Mouse (Mus musculus): ENCODE data around the gene Il6st. TPM values are rescaled to one million over a fixed set of nuclear protein-coding genes. Genes with fewer than 3 reads are reported as not detected.

Gene Il6st
- total RNA-seq, 1 experiment: 55.2 TPM

- Histone ChIP-seq H3K9ac (ENCODE audit: insufficient read depth, low read depth, low read length, poor library complexity, severe bottlenecking) (no peak overlapping the region), H3K27ac (ENCODE audit: insufficient read depth, low read depth, low read length, poor library complexity, severe bottlenecking) (no peak overlapping the region), H3K9me3 (ENCODE audit: control insufficient read depth, insufficient read depth, low read depth, low read length) (no peaks in the 10 kb centered on the region), H3K36me3 (ENCODE audit: control insufficient read depth, insufficient read depth, low read length, poor library complexity, severe bottlenecking) (no peaks in the 10 kb centered on the region), H3K4me3 (ENCODE audit: insufficient read depth in 1 of 2, low read depth in 1 of 2, low read length in 2 of 2, poor library complexity in 1 of 2, severe bottlenecking in 1 of 2) (no peak overlapping the region), H3K4me1 (ENCODE audit: control insufficient read depth in 2 of 2, insufficient read depth in 2 of 2, low read length in 2 of 2, poor library complexity in 1 of 2) (no peaks in the 10 kb centered on the region)
- DNase-seq (ENCODE audit: low read depth, low spot score): no peak
- in situ Hi-C loops (cut with MboI; ENCODE audit: low sequenced_read_pairs in 2 of 2, unreplicated experiment in 2 of 2): loop anchor here in 1 of 2 experiments (25.0 kb wide), 1 partner anchor 746 kb away; no protein-coding TSS in a partner anchor
- no peak for TF ChIP-seq HCFC1 (IDR thresholded peaks at IDR 0.05; ENCODE audit: borderline replicate concordance, insufficient read depth, low read length)
Observed at GRCm38 (mm10) chr13:112533556-112533955, 69.7 kb downstream of the Il6st start.

DNA sequence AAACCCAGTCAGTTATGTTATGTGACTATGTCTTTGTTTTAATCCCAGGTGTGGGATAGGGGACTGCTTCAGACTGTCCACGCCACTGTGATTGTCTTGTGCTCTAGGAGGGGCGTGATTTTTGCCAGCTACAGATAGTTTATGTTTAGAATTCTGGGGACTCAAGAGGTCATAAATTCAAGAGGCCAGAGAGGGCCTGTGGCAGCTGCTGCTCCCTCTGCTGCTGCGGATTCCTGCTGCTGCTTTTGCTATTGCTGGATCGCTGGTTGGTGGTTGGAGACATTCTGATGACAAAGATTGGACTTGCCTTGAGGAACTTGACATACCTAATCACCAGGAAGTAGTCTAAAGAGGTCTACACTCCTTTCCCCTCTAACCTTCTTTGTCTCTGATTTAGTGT, 72.7 kb downstream of the Il6st start:
- TF ChIP-seq CHD2 (IDR thresholded peaks at IDR 0.05; ENCODE audit: low read depth, low read length) (no peak), ZC3H11A (IDR thresholded peaks at IDR 0.05; ENCODE audit: borderline replicate concordance, low read depth, low read length) (no peak), HCFC1 (IDR thresholded peaks at IDR 0.05; ENCODE audit: borderline replicate concordance, insufficient read depth, low read length) (no peak), MAFK (IDR thresholded peaks at IDR 0.05; ENCODE audit: insufficient read depth, low read depth, low read length) (no peak), ZNF384 (IDR thresholded peaks at IDR 0.05; ENCODE audit: low read depth, low read length) (no peak)
- H3K27ac ChIP-seq (ENCODE audit: insufficient read depth, low read depth, low read length, poor library complexity, severe bottlenecking): no peak overlapping the region
- no peak overlapping the region for H3K9ac ChIP-seq (ENCODE audit: insufficient read depth, low read depth, low read length, poor library complexity, severe bottlenecking)
- no peaks in the 10 kb centered on the region for H3K9me3 ChIP-seq (ENCODE audit: control insufficient read depth, insufficient read depth, low read depth, low read length)
- no peaks in the 10 kb centered on the region for H3K4me1 ChIP-seq (ENCODE audit: control insufficient read depth in 2 of 2, insufficient read depth in 2 of 2, low read length in 2 of 2, poor library complexity in 1 of 2)
- H3K4me3 ChIP-seq (ENCODE audit: insufficient read depth in 1 of 2, low read depth in 1 of 2, low read length in 2 of 2, poor library complexity in 1 of 2, severe bottlenecking in 1 of 2): no peak overlapping the region
- H3K36me3 ChIP-seq (ENCODE audit: control insufficient read depth, insufficient read depth, low read length, poor library complexity, severe bottlenecking): no peaks in the 10 kb centered on the region
- DNase-seq (ENCODE audit: low read depth, low spot score): no peak
- in situ Hi-C loops (cut with MboI; ENCODE audit: low sequenced_read_pairs in 2 of 2, unreplicated experiment in 2 of 2): loop anchor here in 1 of 2 experiments (25.0 kb wide), 1 partner anchor 749 kb away; no protein-coding TSS in a partner anchor

- Histone ChIP-seq H3K4me3 (ENCODE audit: insufficient read depth in 1 of 2, low read depth in 1 of 2, low read length in 2 of 2, poor library complexity in 1 of 2, severe bottlenecking in 1 of 2) (no peak overlapping the region), H3K9ac (ENCODE audit: insufficient read depth, low read depth, low read length, poor library complexity, severe bottlenecking) (no peak overlapping the region), H3K4me1 (ENCODE audit: control insufficient read depth in 2 of 2, insufficient read depth in 2 of 2, low read length in 2 of 2, poor library complexity in 1 of 2) (no peaks in the 10 kb centered on the region), H3K27ac (ENCODE audit: insufficient read depth, low read depth, low read length, poor library complexity, severe bottlenecking) (no peak overlapping the region), H3K36me3 (ENCODE audit: control insufficient read depth, insufficient read depth, low read length, poor library complexity, severe bottlenecking) (no peaks in the 10 kb centered on the region), H3K9me3 (ENCODE audit: control insufficient read depth, insufficient read depth, low read depth, low read length) (no peaks in the 10 kb centered on the region)
- no peak for TF ChIP-seq ZC3H11A (IDR thresholded peaks at IDR 0.05; ENCODE audit: borderline replicate concordance, low read depth, low read length)
- no peak for TF ChIP-seq ZNF384 (IDR thresholded peaks at IDR 0.05; ENCODE audit: low read depth, low read length)
- TF ChIP-seq CHD2 (IDR thresholded peaks at IDR 0.05; ENCODE audit: low read depth, low read length): no peak
- TF ChIP-seq HCFC1 (IDR thresholded peaks at IDR 0.05; ENCODE audit: borderline replicate concordance, insufficient read depth, low read length): no peak
- TF ChIP-seq MAFK (IDR thresholded peaks at IDR 0.05; ENCODE audit: insufficient read depth, low read depth, low read length): no peak
- DNase-seq (ENCODE audit: low read depth, low spot score): no peak
- in situ Hi-C loops (cut with MboI; ENCODE audit: low sequenced_read_pairs in 2 of 2, unreplicated experiment in 2 of 2): loop anchor here in 1 of 2 experiments (25.0 kb wide), 1 partner anchor 750 kb away; no protein-coding TSS in a partner anchor
Observed at GRCm38 (mm10) chr13:112537065-112537464, 73.2 kb downstream of the Il6st start.

DNA sequence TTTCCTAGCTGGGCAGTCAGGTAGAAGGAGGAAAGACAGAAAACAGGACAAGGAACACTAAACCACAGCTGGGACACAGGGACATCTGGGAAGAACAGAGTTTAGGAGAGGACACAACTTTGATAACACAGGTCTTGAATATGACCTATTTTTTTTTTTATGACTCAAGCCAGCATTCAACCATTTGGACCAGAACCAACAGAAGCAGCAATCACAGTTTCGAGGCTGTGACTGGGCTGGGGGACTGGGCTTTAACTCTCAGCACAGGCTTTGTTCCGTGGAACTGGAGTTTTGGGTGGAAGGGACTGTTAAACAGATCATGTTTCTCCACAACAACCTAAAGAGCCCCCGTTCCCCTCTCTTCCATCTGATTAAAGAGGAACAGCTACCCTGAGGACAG, 76.7 kb downstream of the Il6st start:
- in situ Hi-C loops (cut with MboI; ENCODE audit: low sequenced_read_pairs in 2 of 2, unreplicated experiment in 2 of 2): loop anchor here in 1 of 2 experiments (25.0 kb wide), 1 partner anchor 753 kb away; no protein-coding TSS in a partner anchor
- Histone ChIP-seq H3K36me3 (ENCODE audit: control insufficient read depth, insufficient read depth, low read length, poor library complexity, severe bottlenecking) (no peaks in the 10 kb centered on the region), H3K9ac (ENCODE audit: insufficient read depth, low read depth, low read length, poor library complexity, severe bottlenecking) (no peak overlapping the region), H3K4me3 (ENCODE audit: insufficient read depth in 1 of 2, low read depth in 1 of 2, low read length in 2 of 2, poor library complexity in 1 of 2, severe bottlenecking in 1 of 2) (no peak overlapping the region), H3K9me3 (ENCODE audit: control insufficient read depth, insufficient read depth, low read depth, low read length) (no peaks in the 10 kb centered on the region), H3K4me1 (ENCODE audit: control insufficient read depth in 2 of 2, insufficient read depth in 2 of 2, low read length in 2 of 2, poor library complexity in 1 of 2) (no peaks in the 10 kb centered on the region), H3K27ac (ENCODE audit: insufficient read depth, low read depth, low read length, poor library complexity, severe bottlenecking) (no peak overlapping the region)
- DNase-seq (ENCODE audit: low read depth, low spot score): no peak
- TF ChIP-seq ZC3H11A (IDR thresholded peaks at IDR 0.05; ENCODE audit: borderline replicate concordance, low read depth, low read length) (no peak), CHD2 (IDR thresholded peaks at IDR 0.05; ENCODE audit: low read depth, low read length) (no peak), HCFC1 (IDR thresholded peaks at IDR 0.05; ENCODE audit: borderline replicate concordance, insufficient read depth, low read length) (no peak), ZNF384 (IDR thresholded peaks at IDR 0.05; ENCODE audit: low read depth, low read length) (no peak), MAFK (IDR thresholded peaks at IDR 0.05; ENCODE audit: insufficient read depth, low read depth, low read length) (no peak)

All from ES-E14 (cell line).